Mouse (Mus musculus): ENCODE measurements at regions not wholly inside any gene's neighbourhood (a gene's known extent, or its start where the extent isn't known, plus 50 kb on each side); places are given as distances from the start of the nearest gene placed in this dataset.

DNA sequence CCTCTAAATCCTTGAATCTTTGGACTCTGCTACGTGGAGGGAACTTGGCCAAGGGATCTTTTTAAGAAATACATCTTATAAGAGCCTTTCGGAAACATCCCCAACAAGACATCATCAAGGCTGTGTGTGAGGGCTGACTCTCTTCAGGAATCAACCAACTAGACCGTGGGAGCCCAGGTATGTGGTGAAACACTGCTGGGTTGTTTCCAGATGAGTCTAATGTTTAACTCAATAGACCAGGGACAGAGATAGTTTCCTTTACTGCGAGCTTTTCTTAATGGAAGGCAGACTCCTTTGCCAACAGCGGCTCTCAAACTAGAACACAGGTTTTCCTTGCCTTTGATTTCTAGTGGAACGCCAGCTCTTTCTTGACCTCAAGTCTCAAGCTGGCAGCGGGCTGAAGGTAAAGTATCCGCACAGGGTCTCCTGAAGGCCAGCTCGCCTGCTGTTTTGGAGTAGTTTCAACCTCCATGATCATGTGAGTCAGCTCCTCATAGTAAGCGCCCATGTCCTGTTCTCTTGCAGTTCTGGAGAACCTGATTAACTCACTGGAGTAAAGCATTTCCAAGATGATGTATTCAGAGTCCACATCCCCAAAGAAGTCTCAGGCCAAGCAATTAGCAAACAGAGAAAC, 345.7 kb upstream of the Prkcq start:
- Histone ChIP-seq H3K4me2 (replicated peaks) (peak overlapping the region; percentile 61), H3K4me1 (no peaks in the 10 kb centered on the region), H3K9me3 (no peaks in the 10 kb centered on the region), H3K4me3 (peak overlapping the region; percentile 47), H3K36me3 (no peaks in the 10 kb centered on the region), H3K9ac (no peak overlapping the region), H3K27me3 (peaks cover 6% of the 10 kb centered on the region; the same call in 1 of the 2 replicates), H3K27ac (no peak overlapping the region)
- WGBS, result 78% methylated on average over 10 of the region's 10 CpGs
- ATAC-seq (ENCODE audit: low FRiP score, low read depth), result peak; percentile 24; the same call in 1 of the 2 replicates

GRCm38 (mm10) chr2:10839976-10840375, 331.9 kb upstream of the Prkcq start:
- ATAC-seq (ENCODE audit: low FRiP score, low read depth), result no peak; the same call in 1 of the 2 replicates
- Histone ChIP-seq H3K27me3 (no peaks in the 10 kb centered on the region), H3K4me2 (replicated peaks) (no peak overlapping the region), H3K27ac (no peak overlapping the region; the same call in 1 of the 2 replicates), H3K4me1 (0 out of 2 replicates have a peak, but pooled peaks cover 7% of the 10 kb centered on the region), H3K36me3 (no peaks in the 10 kb centered on the region), H3K4me3 (no peak overlapping the region), H3K9ac (no peak overlapping the region), H3K9me3 (no peaks in the 10 kb centered on the region)
- 29% methylated on average over 5 of the region's 5 CpGs for WGBS

DNA sequence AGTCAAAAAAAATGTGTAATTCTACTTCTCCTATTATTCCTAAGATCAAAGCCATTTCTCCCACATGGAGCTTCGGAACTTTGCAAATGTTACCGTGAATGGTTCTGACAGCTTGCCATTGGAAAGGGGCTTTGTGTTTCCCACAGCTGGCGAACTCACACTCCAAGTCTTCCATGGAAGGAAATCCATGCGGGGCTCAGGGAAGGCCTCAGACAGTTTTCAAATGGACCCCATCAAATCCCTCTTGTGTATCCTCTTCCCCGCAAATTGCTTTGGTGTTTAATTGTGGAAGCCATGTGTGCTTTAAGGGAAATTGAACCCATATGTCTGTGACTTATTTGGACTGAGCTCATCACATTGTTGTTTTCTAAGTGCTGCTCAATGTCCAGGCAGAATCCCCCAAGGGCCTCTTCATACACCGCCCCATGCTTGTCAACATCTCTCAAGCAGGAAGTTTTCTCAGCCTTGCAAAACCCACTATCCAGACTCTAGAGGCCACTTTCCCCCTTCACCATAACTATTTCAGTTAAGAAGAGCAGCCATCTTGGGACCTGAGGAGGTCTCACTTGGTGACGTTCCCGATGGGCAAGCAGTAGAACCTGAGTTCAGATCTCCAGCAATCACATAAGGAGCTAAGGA, 310.1 kb upstream of the Prkcq start:
- no peaks in the 10 kb centered on the region for H3K9me3 ChIP-seq
- WGBS, result 60% methylated on average over 8 of the region's 8 CpGs
- ATAC-seq (ENCODE audit: low FRiP score, low read depth), result 0 out of 2 replicates have a peak, but pooled peaks have one; percentile 28

DNA sequence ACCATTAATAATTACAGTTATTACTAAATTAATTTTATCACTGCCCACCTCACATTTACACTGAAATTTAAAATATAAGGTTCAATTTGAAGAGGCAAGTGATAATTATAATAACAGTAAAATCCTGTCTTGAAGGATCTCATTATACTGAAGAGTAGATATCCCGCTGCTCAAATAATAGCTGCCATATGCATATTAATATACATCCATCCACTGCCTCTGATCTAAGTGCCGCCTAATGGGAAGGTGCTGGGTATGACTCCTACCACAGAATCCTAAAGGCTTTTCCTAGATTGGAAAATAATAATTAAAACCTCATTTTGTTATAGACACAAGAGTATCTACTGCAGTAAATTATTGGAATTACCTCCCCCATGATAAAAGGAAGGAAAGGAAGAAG, 307.5 kb upstream of the Prkcq start:
- H3K27me3 ChIP-seq, result no peaks in the 10 kb centered on the region
- ATAC-seq (ENCODE audit: low FRiP score, low read depth), result no peak
- H3K4me2 ChIP-seq (replicated peaks), result no peak overlapping the region
- H3K4me1 ChIP-seq, result no peaks in the 10 kb centered on the region
- H3K27ac ChIP-seq, result no peak overlapping the region
- no peak overlapping the region for H3K4me3 ChIP-seq
- H3K9ac ChIP-seq, result no peak overlapping the region
- no peaks in the 10 kb centered on the region for H3K9me3 ChIP-seq
- WGBS, result 77% methylated on average over 2 of the region's 2 CpGs
- no peaks in the 10 kb centered on the region for H3K36me3 ChIP-seq

More for the DNA sequence above, 310.1 kb upstream of the Prkcq start:
- H3K4me1 ChIP-seq, result no peaks in the 10 kb centered on the region
- H3K27ac ChIP-seq, result no peak overlapping the region
- H3K9ac ChIP-seq, result no peak overlapping the region
- H3K4me2 ChIP-seq (replicated peaks), result no peak overlapping the region
- no peaks in the 10 kb centered on the region for H3K36me3 ChIP-seq
- no peak overlapping the region for H3K4me3 ChIP-seq
- H3K27me3 ChIP-seq, result no peaks in the 10 kb centered on the region

- Histone ChIP-seq H3K9me3 (no peaks in the 10 kb centered on the region), H3K4me1 (no peaks in the 10 kb centered on the region), H3K4me2 (replicated peaks) (no peak overlapping the region), H3K36me3 (no peaks in the 10 kb centered on the region), H3K4me3 (no peak overlapping the region), H3K27ac (no peak overlapping the region), H3K9ac (no peak overlapping the region), H3K27me3 (no peaks in the 10 kb centered on the region)
- WGBS, result 90% methylated on average over 4 of the region's 4 CpGs
- no peak for ATAC-seq (ENCODE audit: low FRiP score, low read depth)
Observed at GRCm38 (mm10) chr2:10874303-10874702, 297.6 kb upstream of the Prkcq start.

DNA sequence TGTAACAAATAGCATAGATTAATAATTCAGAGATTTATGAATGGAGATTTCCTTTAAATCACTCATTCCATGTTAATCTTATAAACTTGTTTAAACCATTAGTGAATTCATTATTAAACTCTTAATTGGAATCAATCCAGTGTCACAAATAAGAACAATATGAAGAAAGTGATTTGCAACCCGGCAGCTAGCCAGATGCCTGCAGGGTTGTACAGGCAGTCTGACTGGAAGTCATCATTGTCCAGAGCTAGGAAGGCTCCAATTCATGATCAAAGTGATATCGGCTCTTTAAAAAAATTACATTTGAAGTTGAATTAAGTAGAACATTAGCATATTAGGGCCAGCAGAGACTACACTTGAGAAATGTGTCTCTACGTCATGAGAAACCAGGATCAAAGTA, 270.0 kb upstream of the Prkcq start:
- H3K36me3 ChIP-seq, result no peaks in the 10 kb centered on the region
- H3K9ac ChIP-seq, result no peak overlapping the region
- no peak overlapping the region for H3K4me2 ChIP-seq (replicated peaks)
- H3K4me1 ChIP-seq, result no peaks in the 10 kb centered on the region
- H3K9me3 ChIP-seq, result no peaks in the 10 kb centered on the region
- no peak for ATAC-seq (ENCODE audit: low FRiP score, low read depth)
- H3K4me3 ChIP-seq, result no peak overlapping the region
- 68% methylated on average over 3 of the region's 3 CpGs for WGBS
- H3K27ac ChIP-seq, result no peak overlapping the region
- H3K27me3 ChIP-seq, result no peaks in the 10 kb centered on the region

- ATAC-seq (ENCODE audit: low FRiP score, low read depth), result no peak
- Histone ChIP-seq H3K4me1 (peaks cover 9% of the 10 kb centered on the region; the same call in 1 of the 2 replicates), H3K36me3 (no peaks in the 10 kb centered on the region), H3K4me2 (replicated peaks) (no peak overlapping the region), H3K9ac (no peak overlapping the region), H3K27me3 (0 out of 2 replicates have a peak, but pooled peaks cover 3% of the 10 kb centered on the region), H3K4me3 (no peak overlapping the region), H3K27ac (no peak overlapping the region), H3K9me3 (no peaks in the 10 kb centered on the region)
Observed at GRCm38 (mm10) chr2:10919955-10920354, 252.0 kb upstream of the Prkcq start.

GRCm38 (mm10) chr2:10920686-10921485, 251.0 kb upstream of the Prkcq start:
- no peaks in the 10 kb centered on the region for H3K9me3 ChIP-seq
- H3K4me2 ChIP-seq (replicated peaks), result peak overlapping the region; percentile 38
- H3K4me1 ChIP-seq, result peaks cover 9% of the 10 kb centered on the region; the same call in 1 of the 2 replicates
- no peak overlapping the region for H3K4me3 ChIP-seq
- H3K9ac ChIP-seq, result no peak overlapping the region
- H3K27ac ChIP-seq, result no peak overlapping the region
- no peaks in the 10 kb centered on the region for H3K36me3 ChIP-seq
- ATAC-seq (ENCODE audit: low FRiP score, low read depth), result no peak
- 55% methylated on average over 8 of the region's 8 CpGs for WGBS
- H3K27me3 ChIP-seq, result 0 out of 2 replicates have a peak, but pooled peaks cover 3% of the 10 kb centered on the region

- Histone ChIP-seq H3K4me2 (replicated peaks) (peak overlapping the region; percentile 38), H3K4me1 (peaks cover 9% of the 10 kb centered on the region; the same call in 1 of the 2 replicates), H3K4me3 (no peak overlapping the region), H3K27me3 (0 out of 2 replicates have a peak, but pooled peaks cover 3% of the 10 kb centered on the region), H3K27ac (no peak overlapping the region), H3K36me3 (no peaks in the 10 kb centered on the region), H3K9ac (no peak overlapping the region), H3K9me3 (no peaks in the 10 kb centered on the region)
- ATAC-seq (ENCODE audit: low FRiP score, low read depth), result no peak
- WGBS, result 31% methylated on average over 13 of the region's 13 CpGs
Observed at GRCm38 (mm10) chr2:10921486-10922450, 250.1 kb upstream of the Prkcq start.

DNA sequence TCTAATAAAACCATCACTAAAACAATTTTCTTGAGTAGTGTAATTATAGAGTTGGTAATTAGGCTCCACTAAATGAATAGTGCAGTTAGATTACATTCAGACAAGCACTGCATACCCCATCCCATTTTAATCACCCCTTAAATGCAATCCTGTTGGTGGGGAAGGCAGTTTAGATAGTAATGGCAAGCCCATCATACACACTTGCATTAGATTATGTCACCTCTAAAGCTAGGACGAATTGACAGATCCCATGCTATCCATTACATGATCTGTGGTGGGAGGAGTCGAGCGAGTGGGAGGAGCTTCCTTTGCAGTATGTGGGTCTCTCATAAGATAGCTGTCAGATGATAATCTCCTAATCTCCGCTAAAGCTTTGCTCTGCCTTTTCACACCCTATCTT, 247.9 kb upstream of the Prkcq start:
- peaks cover 9% of the 10 kb centered on the region; the same call in 1 of the 2 replicates for H3K4me1 ChIP-seq
- 83% methylated on average over 4 of the region's 4 CpGs for WGBS

GRCm38 (mm10) chr2:10925361-10925760, 246.5 kb upstream of the Prkcq start:
- Histone ChIP-seq H3K4me3 (no peak overlapping the region), H3K4me1 (peaks cover 9% of the 10 kb centered on the region; the same call in 1 of the 2 replicates), H3K27me3 (0 out of 2 replicates have a peak, but pooled peaks cover 3% of the 10 kb centered on the region), H3K36me3 (no peaks in the 10 kb centered on the region), H3K4me2 (replicated peaks) (no peak overlapping the region), H3K27ac (no peak overlapping the region), H3K9me3 (no peaks in the 10 kb centered on the region), H3K9ac (no peak overlapping the region)
- 40% methylated on average over 7 of the region's 7 CpGs for WGBS
- no peak for ATAC-seq (ENCODE audit: low FRiP score, low read depth)

More for the DNA sequence above, 247.9 kb upstream of the Prkcq start:
- Histone ChIP-seq H3K4me3 (no peak overlapping the region), H3K9ac (no peak overlapping the region), H3K9me3 (no peaks in the 10 kb centered on the region), H3K27me3 (0 out of 2 replicates have a peak, but pooled peaks cover 3% of the 10 kb centered on the region), H3K36me3 (no peaks in the 10 kb centered on the region), H3K4me2 (replicated peaks) (no peak overlapping the region), H3K27ac (no peak overlapping the region)
- no peak for ATAC-seq (ENCODE audit: low FRiP score, low read depth)
